Mouse (Mus musculus) ES-Bruce4 (cell line): ENCODE data around the gene Cog7.

ENCODE experiments used
- CTCF ChIP-seq: IDR thresholded peaks from one replicate; pipeline ENCODE4 v1.8.1; 2011; ENCODE audit warnings: low read depth, low read length
- EP300 ChIP-seq: IDR thresholded peaks from 2 replicates; pipeline ENCODE4 v1.6.1; 2011; ENCODE audit warnings: low read depth, low read length; ENCODE audit not compliant: insufficient read depth
- POLR2A ChIP-seq: IDR thresholded peaks from one replicate; pipeline ENCODE4 v1.8.1; 2011; ENCODE audit warnings: low read length; ENCODE audit not compliant: insufficient read depth

- TF ChIP-seq CTCF: no peak
- no peak for TF ChIP-seq POLR2A
- TF ChIP-seq EP300: no peak
These were observed 13.3 kb downstream of the Cog7 start for GRCm38 (mm10) chr7:121968242-121968641.
